Mouse (Mus musculus): Measurements from ENCODE around the gene Zfp239.

DNA sequence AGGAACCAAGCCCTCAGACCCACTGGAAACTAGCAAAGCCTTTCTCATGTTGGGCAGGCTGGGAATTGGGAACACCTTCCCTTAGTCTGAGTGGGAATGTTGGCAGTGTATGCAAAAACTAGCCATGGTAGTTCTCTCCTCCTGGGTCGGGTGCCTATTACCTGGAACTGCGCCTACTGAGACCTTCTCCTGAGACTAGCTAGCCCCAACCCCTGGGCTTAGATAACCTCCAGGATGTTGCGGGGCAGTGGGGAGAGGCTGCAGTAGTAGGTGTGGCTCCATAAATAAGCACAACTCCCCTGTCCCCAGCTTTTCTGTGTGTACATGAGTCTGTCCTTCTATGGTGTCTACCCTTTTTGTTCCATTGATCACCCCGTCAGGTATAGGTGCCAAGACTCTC, 40.7 kb downstream of the Zfp239 start:
- TF ChIP-seq CTCF (IDR thresholded peaks at IDR 0.05; ENCODE audit: borderline replicate concordance, extremely low read depth, insufficient read depth, insufficient read length) (no peak), POLR2A (IDR thresholded peaks at IDR 0.05; ENCODE audit: borderline replicate concordance, extremely low read depth, insufficient read depth, insufficient read length, poor library complexity, severe bottlenecking) (no peak)

Measured in brain, embryonic 14.5 days (tissue).